Mouse (Mus musculus) neural tube, embryonic 15.5 days (tissue): ENCODE measurements at regions not wholly inside any gene's neighbourhood (a gene's known extent, or its start where the extent isn't known, plus 50 kb on each side); places are given as distances from the start of the nearest gene placed in this dataset.
"Not testable (repeated sequence)": the region's sequence is repeated elsewhere in the genome, so short reads cannot be mapped to it uniquely, and the experiment has no call there.

Source experiments
- ATAC-seq: fragments of 200-750 bp; cut with Nextera tagmentation; 2 replicates; pipeline ENCODE4 v1.8.0; 2017; ENCODE audit warnings: mild to moderate bottlenecking, moderate TSS enrichment, moderate library complexity; ENCODE audit not compliant: low FRiP score
- H3K27ac ChIP-seq: fragments of 300-500 bp; sonication (generic); replicated peaks from 2 replicates; pipeline ENCODE4 v1.5.1; 2015; ENCODE audit warnings: mild to moderate bottlenecking, inconsistent platforms
- H3K27me3 ChIP-seq: fragments of 300-500 bp; sonication (generic); replicated peaks from 2 replicates; pipeline ENCODE4 v1.6.1; 2015; ENCODE audit warnings: inconsistent platforms
- H3K36me3 ChIP-seq: fragments of 300-500 bp; sonication (generic); 2 replicates; pipeline ENCODE4 v1.6.1; 2015; ENCODE audit warnings: inconsistent platforms
- H3K4me1 ChIP-seq: fragments of 300-500 bp; sonication (generic); 2 replicates; pipeline ENCODE4 v1.6.1; 2015; ENCODE audit warnings: inconsistent platforms
- H3K4me2 ChIP-seq: fragments of 300-500 bp; sonication (generic); 2 replicates; pipeline ENCODE4 v1.6.1; 2015; ENCODE audit warnings: inconsistent platforms, mild to moderate bottlenecking, moderate library complexity
- H3K4me3 ChIP-seq: fragments of 300-500 bp; sonication (generic); replicated peaks from 2 replicates; pipeline ENCODE4 v1.5.1; 2015; ENCODE audit warnings: mild to moderate bottlenecking, inconsistent platforms
- H3K9ac ChIP-seq: fragments of 300-500 bp; sonication (generic); replicated peaks from 2 replicates; pipeline ENCODE4 v1.6.1; 2015; ENCODE audit warnings: mild to moderate bottlenecking, inconsistent platforms
- H3K9me3 ChIP-seq: fragments of 300-500 bp; sonication (generic); replicated peaks from 2 replicates; pipeline ENCODE4 v1.6.1; 2016; ENCODE audit warnings: inconsistent platforms
- WGBS: fragments of 180-500 bp; shearing (Covaris S2); methylation state at CpG from one replicate; pipeline ENCODE4 v1.1.7; 2015; ENCODE audit warnings: mixed read lengths; 5-methylcytosine and 5-hydroxymethylcytosine counted together

DNA sequence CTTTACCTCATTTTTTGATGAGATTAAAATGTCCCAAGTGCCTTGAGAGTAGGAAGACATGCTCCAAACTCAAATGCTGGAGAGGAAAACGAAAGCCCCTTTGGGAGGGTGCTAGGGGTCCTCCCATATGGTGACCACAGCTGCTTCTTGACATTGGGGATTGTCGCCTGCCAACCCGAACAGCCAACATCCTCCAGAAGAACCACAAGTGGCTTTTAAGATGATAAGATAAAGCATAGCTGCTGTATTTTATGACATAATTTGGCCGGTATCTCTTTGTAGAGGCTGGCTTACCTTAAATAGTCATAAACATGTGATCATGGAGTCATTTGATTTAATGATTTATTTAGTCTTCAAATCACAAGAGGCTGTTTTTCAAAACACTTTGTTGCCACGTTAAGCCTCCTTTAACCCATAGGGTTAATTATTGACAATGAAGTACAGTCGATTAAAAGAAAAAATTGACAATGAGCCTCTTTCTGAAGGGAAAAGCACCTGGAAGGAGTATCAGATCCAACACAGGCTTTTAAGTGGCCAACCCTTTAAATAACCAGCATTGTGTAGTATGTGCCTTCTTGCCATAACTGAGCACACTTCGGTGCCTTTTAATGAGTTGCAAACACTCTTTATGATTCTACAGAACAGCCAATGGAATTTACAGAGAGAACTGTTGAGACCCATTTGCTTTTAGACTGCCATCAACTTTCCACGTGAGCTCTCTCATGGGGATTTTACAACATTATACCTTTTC is 76.1 kb upstream of the Cdk6 start:
- not testable (repeated sequence) for H3K36me3 ChIP-seq, H3K27me3 ChIP-seq, H3K4me2 ChIP-seq, H3K4me3 ChIP-seq, ATAC-seq, H3K9me3 ChIP-seq, H3K4me1 ChIP-seq, H3K9ac ChIP-seq, H3K27ac ChIP-seq
- 82% methylated on average over 8 of the region's 8 CpGs for WGBS

DNA sequence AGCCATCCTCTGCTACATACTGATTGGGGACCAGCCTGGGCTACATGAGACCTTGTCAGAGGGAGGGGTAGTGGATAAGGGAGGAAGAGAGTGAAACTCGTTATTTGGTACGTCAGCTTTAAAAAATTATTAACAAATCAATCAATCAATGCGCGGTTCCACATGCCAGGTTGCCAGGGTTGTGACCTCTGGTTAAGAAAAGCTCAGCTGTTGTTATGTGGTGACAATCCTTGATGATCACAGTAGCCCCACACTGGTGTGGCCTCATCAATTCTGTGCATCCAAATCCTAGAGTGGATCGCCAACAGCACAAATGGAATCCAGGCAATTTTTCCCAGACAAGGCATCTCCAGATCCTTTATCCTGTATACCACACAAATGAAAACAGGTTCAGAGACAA is 74.3 kb upstream of the Cdk6 start:
- no peaks in the 10 kb centered on the region for H3K36me3 ChIP-seq
- no peaks in the 10 kb centered on the region for H3K4me1 ChIP-seq
- ATAC-seq = no peak
- H3K27ac ChIP-seq = no peak overlapping the region
- H3K27me3 ChIP-seq = no peaks in the 10 kb centered on the region
- H3K4me3 ChIP-seq = no peak overlapping the region
- WGBS = 92% methylated on average over 5 of the region's 5 CpGs
- H3K9ac ChIP-seq = no peak overlapping the region
- H3K4me2 ChIP-seq = no peak overlapping the region
- no peaks in the 10 kb centered on the region for H3K9me3 ChIP-seq

DNA sequence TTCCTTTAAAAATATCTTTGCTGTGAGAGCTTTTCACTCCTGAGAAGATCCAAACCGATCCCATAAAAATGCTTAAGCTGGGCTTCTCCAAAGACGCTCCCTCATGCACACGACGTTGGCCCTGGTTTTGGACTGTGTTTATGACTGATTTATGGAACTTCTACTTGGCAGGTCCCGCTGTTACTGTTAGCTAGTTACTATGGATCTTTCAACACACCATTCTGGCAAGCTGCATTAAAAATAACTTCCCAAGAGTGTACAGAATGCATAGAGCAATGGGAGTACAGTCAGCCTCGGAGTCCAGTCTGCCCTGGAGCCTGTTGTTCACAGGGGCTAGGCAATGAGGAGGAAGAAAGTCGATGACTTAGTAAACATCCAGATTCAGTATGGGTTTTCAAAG is 71.5 kb upstream of the Cdk6 start:
- Histone ChIP-seq H3K4me1 (no peaks in the 10 kb centered on the region), H3K4me3 (no peak overlapping the region), H3K9ac (no peak overlapping the region), H3K27ac (no peak overlapping the region), H3K4me2 (no peak overlapping the region), H3K27me3 (no peaks in the 10 kb centered on the region), H3K36me3 (no peaks in the 10 kb centered on the region), H3K9me3 (no peaks in the 10 kb centered on the region)
- 83% methylated on average over 7 of the region's 7 CpGs for WGBS
- ATAC-seq = no peak

DNA sequence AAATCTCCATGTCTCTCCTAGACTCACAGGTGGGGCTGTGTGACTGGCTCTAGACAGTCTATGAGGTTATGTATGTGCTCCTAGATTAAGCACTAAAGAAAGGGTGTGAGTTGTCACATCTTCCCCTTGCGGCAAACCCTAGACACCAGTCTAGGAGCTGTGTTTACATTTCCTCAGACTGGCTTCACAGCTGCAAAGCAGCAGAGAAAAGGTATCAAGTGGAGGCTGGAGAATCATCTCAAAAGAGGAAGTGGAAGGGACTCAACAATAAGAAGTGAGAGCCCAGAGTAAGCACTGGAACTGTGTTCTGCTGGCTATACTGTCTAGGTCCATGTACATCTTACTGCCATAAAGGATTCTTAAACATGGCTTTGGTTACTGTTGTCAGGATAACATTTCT is 68.1 kb upstream of the Cdk6 start:
- H3K4me3 ChIP-seq, H3K9ac ChIP-seq, H3K4me1 ChIP-seq, ATAC-seq, H3K36me3 ChIP-seq, H3K4me2 ChIP-seq, H3K9me3 ChIP-seq, H3K27me3 ChIP-seq, H3K27ac ChIP-seq: not testable (repeated sequence)
- WGBS = 81% methylated on average over 1 of the region's 1 CpGs

DNA sequence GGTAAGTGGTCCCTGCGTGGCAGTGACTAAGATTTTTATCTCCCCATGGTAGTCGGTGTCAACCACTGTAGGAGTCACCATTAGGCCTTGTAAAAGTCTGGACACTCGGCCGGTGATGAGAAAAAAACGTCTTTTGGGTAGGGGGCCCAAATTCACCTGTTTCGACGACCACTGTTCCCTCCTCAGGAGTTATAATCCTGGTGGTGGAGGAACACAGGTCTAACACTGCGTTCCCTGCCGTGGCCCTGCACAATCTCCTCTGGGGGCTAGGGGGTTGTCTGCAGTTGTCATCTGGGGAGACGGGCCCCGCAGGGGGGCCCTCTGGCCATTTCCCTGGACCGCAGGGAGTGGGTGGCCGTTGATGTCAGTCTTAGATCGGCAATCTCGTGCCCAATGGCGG is 64.0 kb upstream of the Cdk6 start:
- 94% methylated on average over 16 of the region's 16 CpGs for WGBS
- not testable (repeated sequence) for H3K4me2 ChIP-seq, H3K27ac ChIP-seq, H3K27me3 ChIP-seq, H3K9me3 ChIP-seq, H3K9ac ChIP-seq, H3K4me1 ChIP-seq, H3K36me3 ChIP-seq, ATAC-seq, H3K4me3 ChIP-seq

DNA sequence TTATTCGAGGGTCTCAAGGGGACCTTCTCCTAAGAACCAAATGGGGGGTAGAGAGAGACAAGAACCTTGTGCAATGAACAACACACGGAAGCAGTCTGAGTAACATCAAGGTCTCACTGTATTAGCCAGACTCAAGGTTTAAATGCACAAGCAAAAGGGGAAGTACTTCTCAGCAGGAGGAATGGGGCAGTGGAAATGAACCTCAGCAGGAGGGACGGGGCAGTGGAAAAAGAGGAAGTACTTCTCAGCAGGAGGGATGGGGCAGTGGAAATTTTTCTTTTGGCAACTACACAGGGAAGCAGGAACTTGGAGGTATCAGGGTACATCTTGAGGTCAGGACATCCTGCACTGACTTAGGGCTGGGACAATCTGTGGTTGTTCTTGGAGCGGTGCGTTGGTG is 62.3 kb upstream of the Cdk6 start:
- H3K27me3 ChIP-seq, H3K4me3 ChIP-seq, H3K36me3 ChIP-seq, H3K27ac ChIP-seq, H3K4me2 ChIP-seq, H3K9me3 ChIP-seq, H3K4me1 ChIP-seq, ATAC-seq, H3K9ac ChIP-seq: not testable (repeated sequence)
- whole genome bisulfite sequencing = 86% methylated on average over 5 of the region's 5 CpGs

- H3K4me1 ChIP-seq, H3K9ac ChIP-seq, H3K27me3 ChIP-seq, H3K4me2 ChIP-seq, H3K9me3 ChIP-seq, H3K27ac ChIP-seq, H3K36me3 ChIP-seq, ATAC-seq, H3K4me3 ChIP-seq: not testable (repeated sequence)
- WGBS = 81% methylated on average over 8 of the region's 8 CpGs
Measured at GRCm38 (mm10) chr5:3281911-3282506, 59.3 kb upstream of the Cdk6 start.

DNA sequence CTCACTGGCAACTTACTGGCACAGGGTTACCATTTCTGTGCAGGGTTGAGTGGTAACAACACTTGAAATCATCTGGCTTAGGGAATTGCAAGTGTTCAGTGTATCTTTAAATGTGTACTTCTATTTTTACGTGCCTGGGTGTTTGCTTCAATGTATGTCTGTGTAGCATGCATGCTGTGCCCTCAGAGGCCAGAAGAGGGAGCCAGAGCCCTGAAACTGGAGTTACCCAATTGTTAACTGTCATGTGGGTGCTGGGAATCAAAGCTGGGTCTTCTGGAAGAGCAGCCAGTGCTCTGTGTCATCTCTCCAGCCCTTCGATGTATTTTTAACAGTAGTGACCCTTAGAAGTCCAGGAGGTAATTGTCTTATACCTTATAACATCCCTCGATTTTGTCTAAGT is 58.2 kb upstream of the Cdk6 start:
- Histone ChIP-seq H3K27ac (no peak overlapping the region), H3K4me2 (no peak overlapping the region), H3K9ac (no peak overlapping the region), H3K36me3 (no peaks in the 10 kb centered on the region), H3K4me3 (no peak overlapping the region), H3K27me3 (no peaks in the 10 kb centered on the region), H3K9me3 (no peaks in the 10 kb centered on the region), H3K4me1 (no peaks in the 10 kb centered on the region)
- ATAC-seq = no peak
- 91% methylated on average over 3 of the region's 3 CpGs for WGBS

DNA sequence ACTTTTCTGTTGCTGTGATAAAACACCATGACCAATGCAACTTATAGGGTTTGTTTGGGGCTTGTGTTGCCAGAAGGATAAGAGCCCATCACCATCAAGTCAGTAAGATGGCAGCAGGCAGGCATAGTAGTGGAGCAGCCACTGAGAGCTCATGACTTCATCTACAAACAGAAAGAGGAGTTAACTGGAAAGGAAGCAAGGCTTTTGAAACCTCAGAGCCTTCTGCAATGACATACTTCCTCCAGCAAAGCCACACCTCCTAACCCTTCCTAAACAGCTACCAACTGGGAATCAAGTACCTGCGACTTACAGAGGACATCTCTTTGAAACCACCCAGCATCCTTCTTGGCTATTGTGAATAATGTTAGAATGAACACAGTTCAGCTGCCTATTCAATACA is 57.0 kb upstream of the Cdk6 start:
- ATAC-seq, H3K27me3 ChIP-seq, H3K9me3 ChIP-seq, H3K4me2 ChIP-seq, H3K36me3 ChIP-seq, H3K4me1 ChIP-seq, H3K4me3 ChIP-seq, H3K9ac ChIP-seq, H3K27ac ChIP-seq: not testable (repeated sequence)
- 94% methylated on average over 1 of the region's 1 CpGs for WGBS

DNA sequence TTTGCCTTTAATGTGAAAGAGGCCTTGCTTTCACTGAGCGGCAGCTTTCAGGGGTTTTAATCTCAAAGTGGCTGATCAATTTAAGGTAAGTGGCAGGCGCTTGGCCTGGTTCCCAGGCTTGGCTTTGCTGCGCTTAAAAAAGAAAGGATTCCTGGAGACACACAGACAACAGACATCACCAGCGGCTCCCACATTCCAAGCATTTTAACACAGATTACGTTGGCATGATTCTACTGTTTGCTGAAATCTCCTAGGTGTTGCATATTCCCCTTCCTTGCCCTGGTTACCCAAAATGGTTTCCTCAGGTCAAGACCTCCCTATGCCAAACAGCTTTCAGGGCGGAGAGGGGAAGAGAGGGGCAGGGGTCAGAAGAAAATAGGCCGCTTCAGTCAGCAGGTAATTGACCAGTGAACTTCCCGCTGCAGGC is 51.3 kb upstream of the Cdk6 start:
- 12% methylated on average over 8 of the region's 8 CpGs for WGBS
- not testable (repeated sequence) for H3K4me2 ChIP-seq, H3K27me3 ChIP-seq, H3K4me1 ChIP-seq, H3K27ac ChIP-seq, H3K36me3 ChIP-seq, H3K9ac ChIP-seq, H3K4me3 ChIP-seq, H3K9me3 ChIP-seq
- 0 out of 2 replicates have a peak, but pooled peaks have one; percentile 28 for ATAC-seq
